Mouse (Mus musculus): Measurements from ENCODE around the gene Atp2a3.

- TF ChIP-seq CTCF (IDR thresholded peaks at IDR 0.05; ENCODE audit: control insufficient read depth, insufficient read depth, insufficient read length) = no peak
- TF ChIP-seq MAX (IDR thresholded peaks at IDR 0.05) = no peak
- no peak for TF ChIP-seq CEBPB (IDR thresholded peaks at IDR 0.05; ENCODE audit: low read depth)
- no peak for TF ChIP-seq USF1 (IDR thresholded peaks at IDR 0.05; ENCODE audit: low read depth)
- no peak for TF ChIP-seq MYOD1 (IDR thresholded peaks at IDR 0.05; ENCODE audit: control insufficient read depth, insufficient read length, low read depth)
- TF ChIP-seq MYOG (IDR thresholded peaks at IDR 0.05; ENCODE audit: control insufficient read depth, extremely low read depth, insufficient read length) = no peak
Observed at GRCm38 (mm10) chr11:72974995-72975503, 14.1 kb downstream of the Atp2a3 start.
